Mouse (Mus musculus): ENCODE data around the gene Rubcnl. TPM values are rescaled to one million over a fixed set of nuclear protein-coding genes. Genes with fewer than 3 reads are reported as not detected.

The Rubcnl gene
- polyA plus RNA-seq, 1 experiment from 2014 or later = 0.20 TPM

- no peak overlapping the region for H3K4me3 ChIP-seq (ENCODE audit: low read depth, low read length)
Measured at GRCm38 (mm10) chr14:75071091-75071490, 55.3 kb downstream of the Rubcnl start.

GRCm38 (mm10) chr14:75075299-75076180 is 59.7 kb downstream of the Rubcnl start:
- H3K9ac ChIP-seq (ENCODE audit: low read depth, low read length) = no peak overlapping the region
- no peak overlapping the region for H3K27ac ChIP-seq (ENCODE audit: low read length)
- no peaks in the 10 kb centered on the region for H3K9me3 ChIP-seq (replicated peaks; ENCODE audit: control insufficient read depth, low read length, poor library complexity, severe bottlenecking)
- no peak overlapping the region for H3K4me3 ChIP-seq (ENCODE audit: low read depth, low read length)
- H3K27me3 ChIP-seq (ENCODE audit: control insufficient read depth, insufficient read depth, low read depth, low read length) = no peaks in the 10 kb centered on the region
- H3K36me3 ChIP-seq (ENCODE audit: control insufficient read depth, insufficient read depth, low read length) = no peaks in the 10 kb centered on the region
- H3K4me2 ChIP-seq (ENCODE audit: low read length) = no peak overlapping the region
- no peaks in the 10 kb centered on the region for H3K4me1 ChIP-seq (ENCODE audit: control insufficient read depth, insufficient read depth, low read length)
- 65% methylated on average over 10 of the region's 10 CpGs for WGBS
- ATAC-seq = no peak

More at GRCm38 (mm10) chr14:75071091-75071490, 55.3 kb downstream of the Rubcnl start:
- H3K4me1 ChIP-seq (ENCODE audit: control insufficient read depth, insufficient read depth, low read length) = no peaks in the 10 kb centered on the region
- H3K36me3 ChIP-seq (ENCODE audit: control insufficient read depth, insufficient read depth, low read length) = no peaks in the 10 kb centered on the region
- WGBS = 94% methylated on average over 15 of the region's 15 CpGs
- H3K9me3 ChIP-seq (replicated peaks; ENCODE audit: control insufficient read depth, low read length, poor library complexity, severe bottlenecking) = no peaks in the 10 kb centered on the region
- H3K27ac ChIP-seq (ENCODE audit: low read length) = no peak overlapping the region
- ATAC-seq = no peak
- no peaks in the 10 kb centered on the region for H3K27me3 ChIP-seq (ENCODE audit: control insufficient read depth, insufficient read depth, low read depth, low read length)
- no peak overlapping the region for H3K9ac ChIP-seq (ENCODE audit: low read depth, low read length)
- H3K4me2 ChIP-seq (ENCODE audit: low read length) = no peak overlapping the region

DNA sequence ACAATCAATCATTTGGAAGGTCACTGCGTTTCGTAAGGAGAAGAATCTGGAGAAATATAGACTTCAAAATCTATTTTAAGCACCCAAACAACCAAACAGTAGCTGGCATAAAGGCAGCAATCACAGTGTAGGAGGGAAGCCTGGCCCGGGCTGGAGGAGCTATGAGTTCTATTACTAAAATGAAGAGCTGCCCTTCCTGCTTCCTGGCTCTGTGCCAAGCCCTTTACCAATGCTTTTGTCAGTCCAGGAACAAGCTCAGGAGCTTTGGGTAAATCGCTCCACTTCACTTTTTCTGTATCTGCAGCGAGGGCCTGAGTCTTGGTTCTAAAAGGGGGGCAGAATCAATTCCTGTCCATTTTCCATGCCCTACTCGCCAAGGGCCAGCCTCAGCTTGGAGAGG is 62.1 kb downstream of the Rubcnl start:
- Histone ChIP-seq H3K9ac (ENCODE audit: low read depth, low read length) (no peak overlapping the region), H3K27ac (ENCODE audit: low read length) (no peak overlapping the region), H3K4me2 (ENCODE audit: low read length) (no peak overlapping the region), H3K4me1 (ENCODE audit: control insufficient read depth, insufficient read depth, low read length) (no peaks in the 10 kb centered on the region), H3K36me3 (ENCODE audit: control insufficient read depth, insufficient read depth, low read length) (no peaks in the 10 kb centered on the region), H3K27me3 (ENCODE audit: control insufficient read depth, insufficient read depth, low read depth, low read length) (no peaks in the 10 kb centered on the region), H3K4me3 (ENCODE audit: low read depth, low read length) (no peak overlapping the region), H3K9me3 (replicated peaks; ENCODE audit: control insufficient read depth, low read length, poor library complexity, severe bottlenecking) (no peaks in the 10 kb centered on the region)
- WGBS = 63% methylated on average over 6 of the region's 6 CpGs
- ATAC-seq = no peak

Other genes with a start within 250 kb of the Rubcnl start
- 19.7 and 19.9 TPM in 2 replicates for gene Lrch1, start 68.2 kb upstream of the Rubcnl start, polyA plus RNA-seq (2015; fragmentation: Nextera tagmentation; extraction: Ambion mirVana)
- not detected in 2 replicates for gene Lrrc63, start 114.9 kb downstream of the Rubcnl start, polyA plus RNA-seq (2015; fragmentation: Nextera tagmentation; extraction: Ambion mirVana)
- gene Lcp1, start 115.1 kb downstream of the Rubcnl start, polyA plus RNA-seq (2015; fragmentation: Nextera tagmentation; extraction: Ambion mirVana) = 12.1 and 13.4 TPM in 2 replicates
- not detected in 2 replicates for gene Cpb2, start 226.3 kb downstream of the Rubcnl start, polyA plus RNA-seq (2015; fragmentation: Nextera tagmentation; extraction: Ambion mirVana)